Mouse (Mus musculus): ENCODE measurements around the gene Eepd1.
A peak's percentile ranks its signal among the peaks of the same experiment; 100 is the strongest.
"Not testable (repeated sequence)": the region's sequence is repeated elsewhere in the genome, so short reads cannot be mapped to it uniquely, and the experiment has no call there.

The Eepd1 gene

DNA sequence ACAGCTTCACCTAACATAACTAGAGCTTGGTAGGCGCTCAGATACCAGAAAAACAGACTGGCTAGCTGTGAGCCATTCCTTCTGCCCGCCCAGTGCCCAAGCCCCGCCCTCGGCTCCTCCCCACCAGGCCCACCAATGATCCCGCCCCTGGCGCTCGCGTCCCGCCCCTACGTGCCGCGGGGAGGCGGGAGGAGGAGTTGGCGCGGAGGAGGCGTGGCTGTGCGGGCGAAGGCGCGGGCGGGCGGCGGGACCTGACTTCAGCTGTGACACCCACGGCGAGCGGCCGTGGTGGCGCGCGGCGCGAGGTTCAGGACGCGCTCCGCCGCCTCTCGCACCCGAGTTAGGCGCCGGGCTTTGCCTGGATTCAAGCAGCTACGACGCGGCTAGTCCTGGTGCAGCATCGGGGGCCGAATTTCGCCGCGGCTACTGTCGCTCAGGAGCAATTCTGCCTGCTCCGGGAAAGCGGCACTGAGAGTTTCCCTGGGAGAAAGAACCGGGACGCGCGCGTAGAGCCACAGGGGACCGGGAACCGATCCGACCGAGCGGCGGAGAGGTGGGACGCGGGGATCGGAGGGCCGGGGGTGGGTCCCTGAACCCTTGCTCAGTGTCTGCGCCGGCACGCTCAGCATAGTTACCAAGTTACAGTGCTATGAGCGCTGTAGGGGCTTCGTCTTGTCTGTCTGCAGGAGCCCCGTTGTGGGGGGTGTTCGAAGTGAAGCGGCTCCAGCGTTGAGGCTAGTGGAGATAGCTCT is at the start of gene Eepd1:
Gene Eepd1, plus strand, starts transcription at position 204 of the 752 bp plus-strand sequence.
- peak; percentile 97 for DNase-seq

DNA sequence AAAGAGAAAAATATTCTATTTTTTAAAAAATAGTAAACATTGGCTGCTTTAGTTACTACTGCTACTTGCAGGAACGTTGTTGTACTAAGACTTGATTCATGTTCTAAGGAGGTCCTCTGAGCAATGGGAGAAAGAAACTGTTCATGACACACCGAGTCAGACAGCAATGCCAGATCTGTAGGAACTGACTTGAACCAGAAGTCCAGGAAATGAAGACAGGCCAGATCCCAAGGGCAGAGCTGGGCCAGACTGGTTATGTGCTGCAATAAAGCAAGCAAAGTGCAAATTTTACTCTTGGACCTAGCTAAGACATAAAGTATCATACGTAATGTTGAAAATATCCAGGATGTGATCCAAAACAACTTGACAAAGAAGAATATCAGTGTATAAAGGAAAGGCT is 42.5 kb upstream of the Eepd1 start:
- no peak for DNase-seq

DNA sequence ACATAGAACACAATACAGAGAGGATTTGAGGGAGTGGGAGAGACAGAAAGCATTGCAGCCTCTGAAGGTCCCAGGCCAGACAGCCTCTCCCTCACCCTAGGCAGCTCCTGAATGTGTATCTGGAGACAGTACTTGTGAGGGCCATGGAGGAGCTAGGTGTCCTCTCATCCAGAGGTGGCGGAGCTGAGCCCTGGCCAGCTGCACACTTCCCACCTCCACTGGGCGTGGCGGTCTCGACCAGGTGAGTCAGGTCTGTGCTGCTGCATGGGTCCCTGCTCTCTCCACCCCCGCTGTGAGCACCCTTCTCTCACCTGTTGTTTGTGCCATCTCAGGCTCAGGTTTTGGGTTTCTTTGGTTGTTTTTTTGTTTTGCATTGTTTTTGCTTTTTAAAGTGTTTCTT is 41.3 kb upstream of the Eepd1 start:
- not testable (repeated sequence) for DNase-seq

DNA sequence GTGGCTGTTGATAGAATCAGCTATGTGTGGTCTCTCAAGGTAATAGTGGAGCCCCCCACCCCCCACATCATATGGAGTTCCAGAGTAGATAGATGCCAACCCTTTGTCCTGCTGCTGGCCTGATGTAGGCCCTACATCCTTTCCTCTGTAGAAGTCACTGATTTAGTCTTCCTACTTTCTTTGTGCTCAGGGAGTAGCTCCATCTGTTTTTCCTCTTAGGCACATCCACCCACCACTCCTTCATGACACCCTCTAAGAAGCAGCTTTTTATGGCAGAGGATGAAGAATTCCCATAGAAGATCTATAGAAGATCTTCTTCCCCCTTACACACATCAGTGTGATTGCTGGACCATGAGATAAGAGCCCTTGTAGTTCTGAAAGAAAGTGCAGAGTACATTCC is 39.3 kb upstream of the Eepd1 start:
- no peak for DNase-seq

DNA sequence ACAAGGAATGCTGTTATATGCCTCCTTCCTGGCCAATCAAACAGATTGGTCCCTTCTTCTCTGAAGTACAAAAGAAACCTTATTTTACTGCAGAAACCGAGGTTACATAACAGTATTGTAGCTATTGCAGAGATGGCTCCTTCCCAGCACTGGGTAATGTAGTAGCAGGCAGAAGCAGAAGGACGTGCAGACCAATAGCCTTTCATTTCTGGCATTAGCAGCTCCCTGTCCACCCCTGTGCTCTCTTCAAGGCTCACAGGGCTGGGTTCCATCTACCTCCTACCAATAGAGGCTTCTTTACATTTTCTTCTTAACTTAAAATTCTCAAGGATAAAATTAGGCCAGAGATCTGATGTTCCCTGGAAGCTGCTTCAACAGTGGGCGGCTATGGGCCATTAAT is 38.3 kb upstream of the Eepd1 start:
- DNase-seq = no peak

DNA sequence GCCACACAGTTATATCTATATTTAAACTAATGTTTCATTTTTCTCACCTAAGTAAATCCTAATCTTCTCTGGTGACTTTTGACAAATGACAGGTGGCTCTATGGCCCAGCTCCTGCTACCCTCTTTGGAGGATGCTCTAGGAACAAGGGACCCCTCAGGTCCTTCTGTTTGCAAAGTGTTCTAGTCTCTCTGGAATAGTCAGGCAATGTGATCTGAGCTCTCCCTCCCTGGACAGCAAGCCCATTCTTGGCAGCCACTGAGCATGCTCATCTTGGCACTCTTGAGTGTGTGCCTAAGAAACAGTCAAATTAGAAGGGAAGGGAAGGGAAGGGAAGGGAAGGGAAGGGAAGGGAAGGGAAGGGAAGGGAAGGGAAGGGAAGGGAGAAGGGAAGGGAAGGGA is 37.8 kb upstream of the Eepd1 start:
- no peak for DNase-seq

DNA sequence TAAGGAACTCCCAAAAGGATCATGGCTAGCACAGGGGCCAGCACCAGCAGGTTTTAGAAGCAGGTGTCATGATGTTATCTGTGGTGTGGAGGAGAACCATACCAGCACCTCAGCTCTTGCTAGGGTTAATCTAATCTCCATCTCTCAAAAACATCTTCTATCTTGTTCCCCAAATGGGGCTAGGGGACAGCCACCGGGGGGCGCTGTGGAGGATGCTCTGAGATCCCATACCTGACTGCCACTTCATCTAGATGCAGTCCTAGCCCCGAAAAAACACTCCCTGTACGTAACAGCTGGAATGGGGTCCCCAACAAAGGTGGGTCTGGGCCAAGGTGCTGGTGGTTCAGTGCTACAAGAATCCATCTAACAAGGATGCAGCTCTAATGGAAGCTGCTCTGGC is 31.0 kb upstream of the Eepd1 start:
- DNase-seq = no peak

DNA sequence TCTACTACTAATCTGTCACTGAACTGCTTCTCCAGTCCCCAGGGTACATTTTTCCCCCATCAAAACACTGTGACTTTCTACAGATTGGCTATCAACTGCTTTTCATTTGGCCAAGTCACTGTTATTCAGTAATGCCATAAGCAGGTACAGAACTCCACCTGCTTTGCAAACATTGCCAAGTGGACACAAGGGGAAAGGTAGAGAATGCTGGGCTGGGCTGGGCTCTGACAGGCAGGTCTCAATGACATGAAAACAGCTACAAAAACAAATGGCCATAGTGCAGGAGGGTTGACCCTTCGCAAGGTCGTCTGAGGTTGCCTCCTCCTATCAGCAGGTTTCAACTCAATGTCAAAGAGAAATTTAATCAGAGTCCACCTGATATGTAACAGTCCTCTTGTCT is 26.3 kb upstream of the Eepd1 start:
- DNase-seq = no peak

DNA sequence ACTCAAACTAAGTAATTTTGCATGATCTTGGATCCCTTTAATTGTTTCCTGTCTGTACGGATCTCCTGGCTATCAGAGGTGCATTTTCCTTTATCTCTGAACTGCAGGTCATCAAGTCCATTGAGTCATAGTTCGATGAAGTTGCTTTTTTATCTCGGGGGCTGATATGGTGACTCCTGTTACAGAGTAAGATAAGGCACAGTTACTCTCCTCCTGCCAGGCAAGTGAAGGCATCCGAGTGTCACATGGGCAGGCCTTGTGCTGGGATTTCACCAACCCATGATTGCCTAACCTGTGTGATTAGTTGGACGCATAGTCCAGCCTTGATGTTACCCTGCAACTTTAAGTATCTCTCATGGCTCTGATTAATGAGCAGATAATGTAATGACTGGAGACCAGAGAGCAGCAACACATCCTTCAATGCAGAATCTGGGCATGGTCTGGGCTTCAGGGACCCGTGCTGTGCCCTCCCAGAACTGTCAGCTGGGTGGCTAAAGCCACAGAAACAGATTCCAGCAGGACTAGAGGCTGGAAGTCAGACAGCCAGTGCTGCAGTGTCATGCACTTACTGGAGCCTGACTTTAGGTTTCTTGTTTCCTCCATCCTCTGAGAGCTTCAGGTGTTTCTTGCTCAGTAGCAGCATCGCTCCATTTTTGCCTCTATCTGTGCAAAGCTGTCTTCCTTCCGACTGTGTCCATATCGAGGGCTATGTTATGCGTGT is 20.4 kb upstream of the Eepd1 start:
- no peak for DNase-seq

DNA sequence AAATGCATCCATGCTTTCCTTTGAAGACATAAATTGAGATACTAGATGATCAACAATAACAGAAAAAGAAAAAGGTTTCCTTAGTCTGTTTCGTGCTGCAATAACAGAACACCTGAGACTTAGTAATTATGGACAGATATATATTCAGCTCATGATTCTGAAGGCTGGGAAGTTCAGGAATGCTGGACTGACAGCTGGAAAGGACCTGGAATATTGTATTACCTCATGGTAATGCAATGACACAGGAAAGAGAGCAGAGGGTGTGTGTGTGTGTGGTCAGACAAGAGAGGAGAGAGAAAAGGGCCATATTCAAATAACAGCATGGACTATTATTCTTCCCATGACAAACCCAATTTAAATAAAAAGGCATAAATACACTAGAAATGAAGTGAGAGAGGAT is 17.0 kb upstream of the Eepd1 start:
- DNase-seq = no peak

DNA sequence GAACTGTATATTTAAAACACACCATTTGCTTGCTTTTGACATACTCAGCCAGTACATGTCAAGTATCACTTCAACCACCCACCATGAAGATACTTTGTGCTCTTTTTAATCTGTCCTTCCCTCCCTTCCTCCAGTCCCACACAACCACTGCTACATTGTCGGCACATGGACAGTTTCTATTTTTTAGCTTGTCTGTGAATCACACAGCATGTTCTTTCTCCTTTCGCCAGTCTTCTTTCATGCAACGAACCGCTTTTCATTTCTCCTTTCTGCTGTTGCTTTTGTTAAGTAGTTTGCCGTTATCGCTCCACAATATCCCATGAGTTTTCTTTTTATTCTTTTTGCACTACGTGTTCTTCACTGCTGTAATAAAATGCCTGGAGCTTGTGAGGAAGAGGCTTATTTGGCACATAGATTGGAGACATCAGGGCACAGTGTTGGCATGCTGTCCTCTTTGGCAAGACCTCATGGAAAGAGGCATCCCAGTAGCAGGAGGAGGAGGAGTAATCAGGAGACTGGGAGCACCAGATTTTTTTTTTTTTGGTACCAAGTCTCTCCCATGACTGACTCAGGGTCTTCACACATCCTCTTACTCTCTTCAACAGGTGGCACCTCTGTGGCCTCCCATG is 1.8 kb upstream of the Eepd1 start:
- peak; percentile 50 for DNase-seq

DNA sequence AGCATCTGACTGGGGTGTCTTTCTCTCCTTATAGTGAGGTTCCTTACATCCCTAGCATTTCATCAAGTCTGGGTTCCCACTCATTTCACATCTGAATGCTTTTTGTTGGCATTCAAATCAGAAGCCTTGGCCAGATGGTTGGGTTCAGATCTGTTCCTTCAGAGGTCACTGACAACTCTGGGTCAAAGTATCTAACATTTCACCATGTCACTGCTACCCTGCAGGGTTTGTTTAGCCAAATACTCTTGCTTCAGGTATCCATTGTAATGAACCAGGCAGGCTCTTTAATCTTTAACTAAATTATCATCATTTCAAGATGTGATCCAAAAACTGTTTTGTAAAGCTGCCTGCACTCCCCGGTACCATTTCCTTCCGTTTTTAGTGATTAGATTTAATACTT is 671 bp upstream of the Eepd1 start:
- DNase-seq = peak; percentile 58

DNA sequence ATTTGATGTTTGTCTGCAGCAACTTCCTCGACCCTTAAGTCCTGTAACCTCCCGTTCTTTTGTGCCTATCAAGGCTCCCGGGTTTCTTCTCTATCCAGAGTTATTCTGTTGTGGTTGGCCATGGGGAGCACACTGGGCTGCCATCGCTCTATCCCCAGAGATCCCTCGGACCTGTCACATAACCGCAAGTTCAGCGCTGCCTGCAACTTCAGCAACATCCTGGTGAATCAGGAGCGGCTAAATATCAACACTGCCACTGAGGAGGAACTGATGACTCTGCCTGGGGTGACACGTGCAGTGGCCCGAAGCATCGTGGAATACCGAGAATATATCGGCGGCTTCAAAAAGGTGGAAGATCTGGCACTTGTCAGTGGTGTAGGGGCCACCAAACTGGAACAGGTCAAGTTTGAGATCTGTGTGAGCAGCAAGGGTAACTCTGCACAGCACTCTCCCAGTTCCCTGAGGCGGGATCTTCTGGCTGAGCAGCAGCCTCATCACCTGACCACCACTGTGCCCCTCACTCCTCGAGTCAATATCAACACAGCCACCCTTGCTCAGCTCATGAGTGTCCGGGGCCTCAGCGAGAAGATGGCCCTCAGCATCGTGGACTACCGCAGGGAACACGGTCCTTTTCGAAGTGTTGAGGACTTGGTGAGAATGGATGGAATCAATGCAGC is 1.1 kb downstream of the Eepd1 start:
- DNase-seq = peak; percentile 49

DNA sequence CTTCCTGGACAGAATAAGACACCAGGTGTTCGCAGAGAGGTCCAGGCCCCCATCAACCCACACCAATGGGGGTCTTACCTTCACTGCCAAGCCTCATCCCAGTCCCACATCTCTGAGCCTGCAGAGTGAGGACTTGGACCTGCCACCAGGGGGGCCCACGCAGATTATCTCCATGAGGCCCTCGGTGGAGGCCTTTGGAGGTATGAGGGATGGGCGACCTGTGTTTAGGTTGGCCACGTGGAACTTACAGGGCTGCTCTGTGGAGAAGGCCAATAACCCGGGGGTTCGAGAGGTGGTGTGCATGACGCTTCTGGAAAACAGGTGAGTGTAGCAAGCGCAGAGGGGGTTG is 1.6 kb downstream of the Eepd1 start:
- DNase-seq = peak; percentile 41

DNA sequence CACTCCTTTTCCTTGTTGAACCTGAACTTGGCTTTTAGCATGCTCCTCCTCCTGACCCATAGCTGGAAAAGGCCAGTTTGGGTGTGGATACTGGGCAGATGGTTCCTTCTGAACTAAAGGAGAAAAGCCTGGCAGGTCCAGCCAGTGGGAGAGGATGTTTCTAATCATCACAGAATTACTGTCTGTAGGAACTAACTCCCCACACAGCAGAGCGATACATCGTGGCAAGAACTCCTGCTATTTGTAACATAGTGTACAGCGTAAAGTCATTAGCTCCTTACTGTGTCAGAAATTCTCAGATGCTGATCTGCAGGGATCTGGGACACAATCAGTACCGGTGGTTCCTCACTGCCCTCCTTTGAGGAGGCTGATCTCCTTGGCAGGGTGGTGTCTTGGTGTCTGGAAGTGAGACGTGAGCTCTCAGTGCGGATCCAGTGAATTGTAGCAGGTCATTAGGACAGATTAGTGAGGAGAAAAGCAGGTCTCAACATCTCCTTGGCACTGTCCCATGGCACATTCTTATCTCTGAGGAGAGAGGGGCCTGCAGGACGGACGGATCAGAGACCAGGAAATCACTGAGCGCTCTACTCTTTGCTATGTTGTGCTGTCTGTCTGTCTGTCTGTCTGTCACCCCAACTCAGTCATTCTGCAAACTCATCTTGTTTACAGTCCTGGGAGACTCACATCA is 2.7 kb downstream of the Eepd1 start:
- peak; percentile 30 for DNase-seq

DNA sequence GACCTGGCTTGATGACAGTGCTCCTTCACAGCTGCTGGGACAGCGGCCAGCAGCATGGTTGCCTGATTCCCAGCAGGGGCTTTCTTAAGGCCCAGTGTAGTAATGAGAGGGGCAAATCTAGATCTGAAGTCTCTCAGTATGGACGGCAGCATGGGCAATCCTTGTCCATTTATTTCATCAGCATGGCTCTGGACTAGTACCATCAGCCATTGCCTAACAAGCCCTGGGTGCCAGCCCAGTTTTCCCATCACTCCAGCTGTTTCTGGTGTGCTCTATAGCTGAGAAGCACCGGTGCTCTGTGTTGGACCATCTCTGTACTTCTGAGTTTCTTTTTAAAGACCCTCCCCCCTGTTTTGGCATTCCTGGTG is 3.3 kb downstream of the Eepd1 start:
- no peak for DNase-seq

DNA sequence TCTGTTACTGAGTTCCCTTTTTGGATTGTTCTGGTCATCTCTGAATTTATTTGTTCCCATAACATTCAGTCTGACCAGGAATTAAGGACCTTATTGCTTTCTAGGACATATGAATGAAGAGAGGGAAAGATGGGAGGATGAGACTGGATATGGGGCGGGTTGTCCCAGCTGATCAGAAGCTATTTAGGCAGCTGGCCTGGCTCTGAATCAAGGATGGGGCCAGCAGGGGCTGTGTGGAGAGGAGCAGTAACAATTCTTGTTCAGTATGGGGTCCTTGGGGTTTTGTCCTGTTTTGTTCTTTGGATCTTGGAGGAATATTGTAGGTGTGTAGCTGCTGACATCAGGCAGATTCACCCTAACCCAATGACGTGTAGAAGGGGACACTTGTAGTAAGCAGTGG is 3.7 kb downstream of the Eepd1 start:
- peak; percentile 22 for DNase-seq

DNA sequence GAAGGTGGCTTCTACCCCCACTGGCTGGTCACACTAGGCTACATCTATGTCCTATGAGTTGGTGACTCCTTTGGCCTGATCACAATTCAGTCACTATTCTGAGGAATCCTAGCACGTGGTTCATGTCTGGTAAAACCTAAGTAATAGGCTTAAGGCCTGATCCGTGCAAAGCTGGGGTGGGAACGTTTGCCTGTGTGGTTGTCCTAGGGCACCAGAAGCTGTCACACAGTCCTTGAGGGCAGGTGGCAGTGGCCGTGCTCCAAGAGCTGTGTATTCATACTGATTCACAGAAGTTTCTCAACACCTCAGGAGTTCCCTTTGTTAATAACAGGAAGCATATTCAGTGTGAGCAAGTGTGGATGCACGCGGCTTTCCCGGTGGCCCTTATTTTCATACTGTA is 4.1 kb downstream of the Eepd1 start:
- peak; percentile 41 for DNase-seq

DNA sequence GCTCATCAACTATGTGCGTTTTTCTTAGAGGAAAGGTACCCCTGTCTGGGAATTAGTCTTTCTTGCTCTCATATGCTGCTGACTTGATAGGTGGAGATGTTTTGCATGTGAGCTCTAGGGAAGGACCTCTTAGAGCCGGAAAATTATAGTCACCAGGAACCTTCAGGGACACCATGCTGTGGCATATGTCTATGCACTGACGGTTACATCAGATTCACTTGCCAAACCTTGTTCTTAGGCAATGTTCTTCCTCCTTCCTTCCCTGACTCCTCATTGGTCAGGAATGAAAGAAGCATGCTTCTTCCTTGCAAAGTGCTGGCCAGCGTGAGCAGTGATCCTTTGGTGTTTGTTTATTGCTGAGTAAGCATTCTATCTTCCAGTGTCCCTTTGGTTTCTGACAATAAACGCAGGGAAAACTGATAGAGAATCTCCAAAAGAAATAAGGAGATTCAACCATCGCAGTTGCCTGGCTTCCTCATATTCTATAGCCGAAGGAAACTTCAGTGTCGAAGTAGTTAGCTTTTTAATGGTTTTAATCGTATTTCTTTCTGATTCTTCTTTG is 5.0 kb downstream of the Eepd1 start:
- DNase-seq = peak; percentile 36

DNA sequence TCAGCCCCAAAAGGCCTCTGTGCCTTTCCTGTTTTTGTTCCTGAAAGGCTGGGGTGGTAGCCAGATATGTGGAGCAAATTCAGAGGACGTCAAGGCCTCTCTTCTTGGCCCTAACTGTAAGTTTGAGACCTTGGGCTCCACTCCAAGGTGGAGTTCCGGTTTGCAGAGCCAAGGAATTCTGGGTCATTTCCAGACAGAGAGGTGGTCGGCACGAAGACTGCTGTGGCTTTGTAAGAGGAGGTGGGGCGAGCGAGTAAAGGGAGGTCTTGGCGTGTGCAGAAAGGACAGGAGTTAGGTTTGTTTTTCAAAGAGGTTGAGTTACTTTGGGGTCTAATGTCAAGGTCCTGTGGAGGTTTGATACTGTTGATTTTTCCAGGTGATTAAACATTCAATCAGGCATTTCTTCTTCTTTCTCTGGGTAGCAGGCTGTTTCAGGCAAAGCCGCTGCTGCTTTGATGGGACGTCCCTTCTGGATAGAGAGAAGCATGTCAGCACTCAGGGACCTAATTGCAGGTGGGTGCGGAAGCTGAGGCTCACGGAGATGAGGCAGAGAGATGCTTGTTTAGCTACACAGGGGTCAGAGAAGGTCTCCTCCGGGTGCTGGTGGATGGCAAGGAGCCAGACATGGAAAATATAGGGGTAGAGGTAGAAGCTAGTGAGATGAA is 6.2 kb downstream of the Eepd1 start:
- DNase-seq = peak; percentile 15

DNA sequence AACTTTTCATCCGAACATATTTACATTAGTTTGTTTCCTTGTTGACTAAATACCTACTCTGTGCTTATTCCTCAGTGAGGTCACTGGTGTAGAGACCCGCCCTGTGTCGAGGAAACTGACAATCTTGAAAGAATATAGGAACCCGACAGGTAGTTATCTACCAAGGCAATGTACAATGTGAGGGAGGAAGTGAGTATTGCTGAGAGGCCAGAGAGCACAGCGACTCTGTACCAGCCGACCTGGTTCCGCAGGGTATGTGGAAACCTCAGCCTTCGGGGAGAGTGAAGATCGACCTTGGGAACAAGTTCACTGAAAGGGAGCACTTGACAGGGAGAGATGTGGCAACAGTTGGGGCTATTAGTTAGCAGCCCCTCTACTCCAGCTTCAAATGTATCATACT is 7.2 kb downstream of the Eepd1 start:
- no peak for DNase-seq

All from cerebellum, adult 9-10 months (tissue).